Mouse (Mus musculus) R1 (cell line): ENCODE data around the gene Lrrc10b.

Experiments
- DNase-seq: peaks from one replicate; pipeline ENCODE4 v3.0.0-alpha.2; 2018; ENCODE audit warnings: low read depth, low spot score

Gene Lrrc10b

GRCm38 (mm10) chr19:10456752-10457483, at the start of gene Lrrc10b:
Lrrc10b (minus strand) TSS chr19:10457473.
- peak; percentile 79 for DNase-seq

GRCm38 (mm10) chr19:10502571-10502970, 45.3 kb upstream of the Lrrc10b start:
- DNase-seq: peak; percentile 58

GRCm38 (mm10) chr19:10500581-10500980, 43.3 kb upstream of the Lrrc10b start:
- DNase-seq: no peak

- DNase-seq: no peak
These were observed 40.4 kb upstream of the Lrrc10b start for GRCm38 (mm10) chr19:10497512-10498160.

GRCm38 (mm10) chr19:10496976-10497375, 39.7 kb upstream of the Lrrc10b start:
- no peak for DNase-seq

- DNase-seq: no peak
These were observed 38.4 kb upstream of the Lrrc10b start for GRCm38 (mm10) chr19:10495670-10496069.

GRCm38 (mm10) chr19:10486264-10486738, 29.0 kb upstream of the Lrrc10b start:
- DNase-seq: peak; percentile 72

- DNase-seq: peak; percentile 61
These were observed 25.4 kb upstream of the Lrrc10b start, which contains the start of gene Ppp1r32 for GRCm38 (mm10) chr19:10482703-10483102. Ppp1r32 (minus strand) TSS chr19:10482928.

- DNase-seq: no peak
These were observed 22.3 kb upstream of the Lrrc10b start for GRCm38 (mm10) chr19:10479541-10479940.

- peak; percentile 52 for DNase-seq
These were observed 16.5 kb upstream of the Lrrc10b start for GRCm38 (mm10) chr19:10473779-10474178.

- no peak for DNase-seq
These were observed 15.7 kb upstream of the Lrrc10b start for GRCm38 (mm10) chr19:10472958-10473357.

- no peak for DNase-seq
These were observed 11.9 kb upstream of the Lrrc10b start for GRCm38 (mm10) chr19:10469171-10469658.

GRCm38 (mm10) chr19:10464427-10464826, 7.2 kb upstream of the Lrrc10b start:
- no peak for DNase-seq

- no peak for DNase-seq
These were observed 4.3 kb upstream of the Lrrc10b start for GRCm38 (mm10) chr19:10461584-10461983.

- DNase-seq: no peak
These were observed 2.6 kb upstream of the Lrrc10b start for GRCm38 (mm10) chr19:10459907-10460306.

- no peak for DNase-seq
These were observed 823 bp upstream of the Lrrc10b start for GRCm38 (mm10) chr19:10458096-10458495.

GRCm38 (mm10) chr19:10457484-10457800, 169 bp upstream of the Lrrc10b start:
- peak; percentile 95 for DNase-seq

- DNase-seq: no peak
These were observed 1.9 kb downstream of the Lrrc10b start for GRCm38 (mm10) chr19:10455437-10455806.

GRCm38 (mm10) chr19:10454718-10455436, 2.4 kb downstream of the Lrrc10b start:
- peak; percentile 41 for DNase-seq

GRCm38 (mm10) chr19:10449708-10450107, 7.6 kb downstream of the Lrrc10b start:
- peak; percentile 82 for DNase-seq

GRCm38 (mm10) chr19:10449190-10449589, 8.1 kb downstream of the Lrrc10b start:
- DNase-seq: no peak

GRCm38 (mm10) chr19:10448275-10448674, 9.0 kb downstream of the Lrrc10b start:
- DNase-seq: no peak
